Mouse (Mus musculus) CH12.LX (cell line): Measurements from ENCODE around the gene Cpsf6. TPM values are rescaled to one million over a fixed set of nuclear protein-coding genes. Genes with fewer than 3 reads are reported as not detected.

Source experiments
- DNase-seq: peaks from one replicate; pipeline ENCODE4 v3.0.0-alpha.2; 2013; ENCODE audit errors: extremely low read depth
- H3K27ac ChIP-seq: 2 replicates; pipeline ENCODE4 v1.5.1; 2012; ENCODE audit warnings: low read depth, mild to moderate bottlenecking, control low read depth, moderate library complexity; ENCODE audit not compliant: insufficient read depth
- H3K27me3 ChIP-seq: replicated peaks from 2 replicates; pipeline ENCODE3; 2012; ENCODE audit warnings: inconsistent platforms
- H3K36me3 ChIP-seq, 2 experiments: replicated peaks in 1 of 2; 2 replicates each; pipeline versions ENCODE3 to v1.6.1; 2012; ENCODE audit warnings: inconsistent platforms in 1 of 2, low read length in 1 of 2, mild to moderate bottlenecking in 1 of 2, mixed read lengths in 1 of 2, moderate library complexity in 1 of 2; ENCODE audit not compliant: control insufficient read depth in 1 of 2, insufficient read depth in 1 of 2
- H3K4me1 ChIP-seq, 2 experiments: 2 replicates each; pipeline ENCODE4 v1.6.1; 2012; ENCODE audit warnings: inconsistent platforms in 1 of 2, moderate library complexity in 1 of 2; ENCODE audit not compliant: insufficient read depth in 2 of 2, control insufficient read depth in 1 of 2
- H3K4me2 ChIP-seq: 2 replicates; pipeline ENCODE4 v1.6.1; 2012; ENCODE audit warnings: low read depth, mild to moderate bottlenecking, control low read depth; ENCODE audit not compliant: poor library complexity, insufficient read depth, severe bottlenecking
- H3K4me3 ChIP-seq, 3 experiments: fragments of 150-350 bp in 1 of 3; sonication (generic) in 1 of 3; replicated peaks in 1 of 3; 2 replicates each; pipeline versions ENCODE3 to v1.5.1; 2011 to 2012; ENCODE audit warnings: low read depth in 2 of 3, low read length in 2 of 3, mild to moderate bottlenecking in 2 of 3, moderate library complexity in 2 of 3, control low read depth in 1 of 3, improper control_type of control experiment in 1 of 3, inconsistent platforms in 1 of 3, mixed read lengths in 1 of 3; ENCODE audit not compliant: poor library complexity in 1 of 3
- H3K79me2 ChIP-seq: replicated peaks from 2 replicates; pipeline ENCODE4 v1.6.1; 2012; ENCODE audit warnings: mild to moderate bottlenecking, moderate library complexity; ENCODE audit not compliant: control insufficient read depth, poor library complexity, insufficient read depth, severe bottlenecking; ENCODE audit errors: extremely low read depth
- H3K9ac ChIP-seq: 2 replicates; pipeline ENCODE4 v1.6.1; 2012; ENCODE audit warnings: low read depth, mild to moderate bottlenecking, control low read depth, moderate library complexity; ENCODE audit not compliant: insufficient read depth
- H3K9me3 ChIP-seq: replicated peaks from 2 replicates; pipeline ENCODE3; 2012; ENCODE audit warnings: low read length, inconsistent platforms, mixed read lengths
- BHLHE40 ChIP-seq: IDR thresholded peaks from 2 replicates; pipeline ENCODE4 v1.6.1; 2011; ENCODE audit warnings: mild to moderate bottlenecking, low read depth, low read length, improper control_type of control experiment
- CHD1 ChIP-seq: IDR thresholded peaks from 2 replicates; pipeline ENCODE4 v1.6.1; 2012; ENCODE audit warnings: low read depth, low read length, improper control_type of control experiment, inconsistent platforms
- CTCF ChIP-seq, 2 experiments: IDR thresholded peaks in 1 of 2; conservative IDR thresholded peaks in 1 of 2; 2 replicates each; pipeline ENCODE4 v1.5.1; 2011 to 2012; ENCODE audit warnings: low read depth in 2 of 2, low read length in 2 of 2, improper control_type of control experiment in 1 of 2, inconsistent platforms in 1 of 2, mild to moderate bottlenecking in 1 of 2, moderate library complexity in 1 of 2
- ELF1 ChIP-seq: IDR thresholded peaks from 2 replicates; pipeline ENCODE4 v1.6.1; 2014; ENCODE audit warnings: low read depth, mild to moderate bottlenecking, inconsistent platforms, low read length, improper control_type of control experiment
- ETS1 ChIP-seq: conservative IDR thresholded peaks from 2 replicates; pipeline ENCODE4 v1.6.1; 2012; ENCODE audit warnings: low read depth, mild to moderate bottlenecking, inconsistent platforms, low read length, improper control_type of control experiment, moderate library complexity
- IRF4 ChIP-seq: IDR thresholded peaks from 2 replicates; pipeline ENCODE4 v1.6.1; 2014; ENCODE audit warnings: low read depth, mild to moderate bottlenecking, inconsistent platforms, low read length, improper control_type of control experiment
- MAX ChIP-seq: IDR thresholded peaks from 2 replicates; pipeline ENCODE4 v1.6.1; 2011; ENCODE audit warnings: low read length, improper control_type of control experiment
- MXI1 ChIP-seq: IDR thresholded peaks from 2 replicates; pipeline ENCODE4 v1.6.1; 2011; ENCODE audit warnings: mild to moderate bottlenecking, low read depth, low read length, improper control_type of control experiment
- MYC ChIP-seq: IDR thresholded peaks from 2 replicates; pipeline ENCODE4 v1.6.1; 2011; ENCODE audit warnings: low read depth, mild to moderate bottlenecking, improper control_type of control experiment, low read length
- RAD21 ChIP-seq: IDR thresholded peaks from 2 replicates; pipeline ENCODE4 v1.6.1; 2011; ENCODE audit warnings: low read depth, mild to moderate bottlenecking, low read length, improper control_type of control experiment, moderate library complexity
- RCOR1 ChIP-seq: conservative IDR thresholded peaks from 2 replicates; pipeline ENCODE4 v1.6.1; 2012; ENCODE audit warnings: low read depth, mild to moderate bottlenecking, inconsistent platforms, low read length, improper control_type of control experiment
- SIN3A ChIP-seq: IDR thresholded peaks from 2 replicates; pipeline ENCODE4 v1.6.1; 2012; ENCODE audit warnings: low read length, improper control_type of control experiment, inconsistent platforms
- SMC3 ChIP-seq: IDR thresholded peaks from 2 replicates; pipeline ENCODE4 v1.6.1; 2011; ENCODE audit warnings: low read depth, low read length, improper control_type of control experiment
- UBTF ChIP-seq: IDR thresholded peaks from 2 replicates; pipeline ENCODE4 v1.6.1; 2012; ENCODE audit warnings: low read depth, mild to moderate bottlenecking, inconsistent platforms, low read length, improper control_type of control experiment, moderate library complexity
- USF2 ChIP-seq: conservative IDR thresholded peaks from 2 replicates; pipeline ENCODE4 v1.6.1; 2011; ENCODE audit warnings: low read depth, low read length, improper control_type of control experiment
- ZC3H11A ChIP-seq: IDR thresholded peaks from 2 replicates; pipeline ENCODE4 v1.6.1; 2012; ENCODE audit warnings: low read depth, mild to moderate bottlenecking, inconsistent platforms, low read length, improper control_type of control experiment
- dilution Hi-C: fragments of 300-500 bp; cut with MboI; formaldehyde crosslinking; loops from 2 replicates; pipeline ENCODE4 v1.14.3; 2020; ENCODE audit warnings: low sequenced_read_pairs; ENCODE audit not compliant: extremely low pct_unique_long_range_greater_than_20kb, extremely low pct_ligation_motif_present
- in situ Hi-C: fragments of 300-500 bp; cut with MboI; formaldehyde crosslinking; loops from 3 replicates; pipeline ENCODE4 v1.14.3; 2019; ENCODE audit warnings: low sequenced_read_pairs, low pct_ligation_motif_present, low pct_unique_long_range_greater_than_20kb, mixed read lengths
- polyA plus RNA-seq: library from polyadenylated mRNA; unstranded; fragments of >175 nt; gene quantifications from 2 replicates; pipeline ENCODE4 v1.2.1, GENCODE M21; 2012; ENCODE audit warnings: low read depth; ENCODE audit not compliant: insufficient read length
- total RNA-seq, 2 experiments: library from RNA; depleted of rRNA; stranded (reverse); fragments of 300-350 nt in 1 of 2; fragments of >200 nt in 1 of 2; gene quantifications; 2 replicates each; pipeline ENCODE4 v1.2.3; 2012 to 2014

The Cpsf6 gene
- total and polyA plus RNA-seq, 3 experiments = 87.6 to 114 (median 99.5) TPM

- H3K27ac ChIP-seq = peak overlapping the region; percentile 65
- in situ Hi-C loops = no loop called here
- no peaks in the 10 kb centered on the region for H3K9me3 ChIP-seq
- peak overlapping the region; percentile 98 for H3K9ac ChIP-seq
- peaks cover 50% of the 10 kb centered on the region for H3K79me2 ChIP-seq
- dilution Hi-C loops = no loop called here
- H3K27me3 ChIP-seq = no peaks in the 10 kb centered on the region
- DNase-seq = peak; percentile 36
- H3K4me2 ChIP-seq = peak overlapping the region; percentile 90; the same call in 1 of the 2 replicates
- H3K4me1 ChIP-seq = peaks cover 0 to 6% of the 10 kb centered on the region in 2 experiments; a peak in 2 of 4 replicates
- peak overlapping the region; percentile 89 to 93 (median 89) for H3K4me3 ChIP-seq
- no peaks in the 10 kb centered on the region for H3K36me3 ChIP-seq
- TF ChIP-seq UBTF (peak; percentile 94), BHLHE40 (peak; percentile 83), MXI1 (no peak)
Measured at GRCm38 (mm10) chr10:117375841-117376579, 3.8 kb downstream of the Cpsf6 start.

GRCm38 (mm10) chr10:117375163-117375562 lies 4.7 kb downstream of the Cpsf6 start:
- peak; percentile 30 for DNase-seq
- Histone ChIP-seq H3K9ac (peak overlapping the region; percentile 98), H3K36me3 (peaks cover 0 to 1% of the 10 kb centered on the region in 2 experiments), H3K27me3 (no peaks in the 10 kb centered on the region), H3K4me1 (peaks cover 0 to 6% of the 10 kb centered on the region in 2 experiments; a peak in 2 of 4 replicates), H3K4me3 (peak overlapping the region; percentile 89 to 93 (median 89)), H3K79me2 (peaks cover 55% of the 10 kb centered on the region), H3K4me2 (peak overlapping the region; percentile 90)
- dilution Hi-C loops = no loop called here
- TF ChIP-seq CHD1 (0 out of 2 replicates have a peak, but pooled peaks have one; percentile 22), ELF1 (no peak), ZC3H11A (no peak), SIN3A (peak; percentile 30; the same call in 1 of the 2 replicates), BHLHE40 (no peak)
- TF ChIP-seq, all 38 proteins: peak for 2
- in situ Hi-C loops = no loop called here
- Histone ChIP-seq H3K9me3 (no peaks in the 10 kb centered on the region), H3K27ac (no peak overlapping the region)

GRCm38 (mm10) chr10:117363106-117363505 lies 16.7 kb downstream of the Cpsf6 start:
- H3K9ac ChIP-seq = no peak overlapping the region
- in situ Hi-C loops = no loop called here
- dilution Hi-C loops = no loop called here
- no peaks in the 10 kb centered on the region for H3K9me3 ChIP-seq
- H3K79me2 ChIP-seq = peaks cover 24% of the 10 kb centered on the region
- H3K27me3 ChIP-seq = no peaks in the 10 kb centered on the region
- H3K4me2 ChIP-seq = no peak overlapping the region
- no peaks in the 10 kb centered on the region for H3K4me1 ChIP-seq
- no peak overlapping the region for H3K27ac ChIP-seq
- DNase-seq = peak; percentile 63
- peaks cover 38 to 86% of the 10 kb centered on the region in 2 experiments for H3K36me3 ChIP-seq
- H3K4me3 ChIP-seq = no peak overlapping the region
- TF ChIP-seq USF2 (no peak; the same call in 1 of the 2 replicates), MAX (no peak), MYC (0 out of 2 replicates have a peak, but pooled peaks have one; percentile 35), IRF4 (no peak), RCOR1 (no peak), SMC3 (peak; percentile 60), CTCF (conservative IDR thresholded peaks at IDR 0.05 in 1 of 2, IDR thresholded peaks at IDR 0.05 in 1 of 2; ENCODE audit: low read depth in 2 of 2, low read length in 2 of 2) (peak; percentile 71 to 76), SIN3A (no peak), RAD21 (peak; percentile 51), ETS1 (no peak)
